Mouse (Mus musculus) lung, postnatal 0 days (tissue): Measurements from ENCODE around the gene Sh3rf1. TPM values are rescaled to one million over a fixed set of nuclear protein-coding genes. Genes with fewer than 3 reads are reported as not detected.
"Not testable (repeated sequence)": the region's sequence is repeated elsewhere in the genome, so short reads cannot be mapped to it uniquely, and the experiment has no call there.

ENCODE experiments used
- ATAC-seq: fragments of 200-750 bp; cut with Nextera tagmentation; 2 replicates; pipeline ENCODE4 v1.8.0; 2017; ENCODE audit warnings: moderate library complexity
- DNase-seq: peaks from one replicate; pipeline ENCODE4 v3.0.0-alpha.2; 2016; ENCODE audit warnings: low spot score
- H3K27ac ChIP-seq: fragments of 300-500 bp; sonication (generic); 2 replicates; pipeline ENCODE4 v1.5.1; 2014; ENCODE audit warnings: antibody characterized with exemption, mild to moderate bottlenecking, low read length, mixed read lengths
- H3K27me3 ChIP-seq: fragments of 300-500 bp; sonication (generic); replicated peaks from 2 replicates; pipeline ENCODE4 v1.6.1; 2014; ENCODE audit warnings: low read length, mixed read lengths; ENCODE audit not compliant: insufficient read depth
- H3K36me3 ChIP-seq: fragments of 300-500 bp; sonication (generic); 2 replicates; pipeline ENCODE4 v1.6.1; 2014; ENCODE audit warnings: low read length, mixed read lengths; ENCODE audit not compliant: insufficient read depth
- H3K4me1 ChIP-seq: fragments of 300-500 bp; sonication (generic); 2 replicates; pipeline ENCODE4 v1.6.1; 2014; ENCODE audit warnings: antibody characterized with exemption, low read depth, low read length, mixed read lengths; ENCODE audit not compliant: insufficient read depth
- H3K4me2 ChIP-seq: fragments of 300-500 bp; sonication (generic); replicated peaks from 2 replicates; pipeline ENCODE4 v1.6.1; 2014; ENCODE audit warnings: low read depth, mild to moderate bottlenecking, low read length, moderate library complexity, mixed read lengths
- H3K4me3 ChIP-seq: fragments of 300-500 bp; sonication (generic); 2 replicates; pipeline ENCODE4 v1.5.1; 2014; ENCODE audit warnings: low read depth, low read length
- H3K9ac ChIP-seq: fragments of 300-500 bp; sonication (generic); replicated peaks from 2 replicates; pipeline ENCODE4 v1.6.1; 2014; ENCODE audit warnings: low read depth, mild to moderate bottlenecking
- H3K9me3 ChIP-seq: fragments of 300-500 bp; sonication (generic); 2 replicates; pipeline ENCODE4 v1.6.1; 2016; ENCODE audit warnings: low read length, mixed read lengths
- CTCF ChIP-seq: IDR thresholded peaks from 2 replicates; pipeline ENCODE4 v1.5.1; 2016; ENCODE audit warnings: antibody characterized with exemption, mild to moderate bottlenecking
- EP300 ChIP-seq: IDR thresholded peaks from 2 replicates; pipeline ENCODE4 v1.6.1; 2016; ENCODE audit warnings: antibody characterized with exemption, mild to moderate bottlenecking, control low read depth
- WGBS: fragments of 180-500 bp; shearing (Covaris S2); extraction: QIAGEN DNeasy Blood & Tissue Kit; methylation state at CpG from one replicate; pipeline ENCODE4 v1.1.7; 2014; 5-methylcytosine and 5-hydroxymethylcytosine counted together
- polyA plus RNA-seq: library from polyadenylated mRNA; unstranded; fragments of >200 nt; fragmentation: Nextera tagmentation; extraction: Ambion mirVana; gene quantifications from 2 replicates; pipeline ENCODE4 v1.2.1, GENCODE M21; 2015

Gene Sh3rf1
- polyA plus RNA-seq, 1 experiment from 2014 or later, result 11.2 TPM

DNA sequence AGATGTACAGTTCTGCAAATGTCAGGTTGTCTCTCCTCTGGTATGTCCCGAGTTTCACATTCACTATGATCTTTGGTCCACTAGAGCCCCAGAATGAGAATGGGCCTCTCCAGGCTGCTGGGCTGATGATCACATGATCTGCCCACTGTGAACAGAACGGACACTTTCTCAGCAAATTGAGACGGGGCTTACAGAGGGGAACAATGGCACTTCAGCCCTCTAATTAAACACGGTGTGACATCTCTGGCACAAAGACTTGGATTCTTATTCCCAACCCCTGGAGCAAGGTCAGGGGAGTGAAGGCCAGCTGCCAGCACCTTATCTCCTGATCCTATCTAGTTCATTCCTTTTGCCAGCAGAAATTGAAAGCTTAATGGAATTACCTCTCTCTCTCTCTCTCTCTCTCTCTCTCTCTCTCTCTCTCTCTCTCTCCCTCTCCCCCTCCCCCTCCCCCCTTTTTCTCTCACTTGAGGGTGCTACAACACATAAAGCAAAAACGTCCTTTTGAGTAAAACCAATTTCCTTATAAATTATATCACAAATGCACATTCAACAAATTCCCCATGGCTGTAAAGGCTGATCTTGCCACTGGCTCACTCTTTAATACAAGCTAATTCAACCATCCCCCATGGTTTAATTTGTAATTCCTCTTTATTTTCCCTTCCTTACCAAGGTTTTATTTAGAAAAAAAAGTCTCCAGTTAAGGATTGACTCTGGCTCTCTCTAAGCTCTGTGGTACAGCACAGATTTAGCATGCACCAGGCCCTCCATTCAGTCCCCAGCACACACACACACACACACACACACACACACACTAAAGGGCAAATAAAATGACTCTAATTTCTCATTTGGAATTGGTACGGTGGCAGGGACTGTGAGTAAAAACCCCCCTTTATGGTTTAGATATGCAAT is 179.8 kb downstream of the Sh3rf1 start:
- Histone ChIP-seq H3K27ac (no peak overlapping the region), H3K4me3 (no peak overlapping the region), H3K9ac (no peak overlapping the region), H3K4me2 (no peak overlapping the region), H3K27me3 (no peaks in the 10 kb centered on the region), H3K4me1 (no peaks in the 10 kb centered on the region), H3K36me3 (no peaks in the 10 kb centered on the region), H3K9me3 (no peaks in the 10 kb centered on the region)
- WGBS, result 21% methylated on average over 6 of the region's 6 CpGs
- TF ChIP-seq EP300, result no peak
- no peak for TF ChIP-seq CTCF
- DNase-seq, result no peak
- ATAC-seq, result no peak

DNA sequence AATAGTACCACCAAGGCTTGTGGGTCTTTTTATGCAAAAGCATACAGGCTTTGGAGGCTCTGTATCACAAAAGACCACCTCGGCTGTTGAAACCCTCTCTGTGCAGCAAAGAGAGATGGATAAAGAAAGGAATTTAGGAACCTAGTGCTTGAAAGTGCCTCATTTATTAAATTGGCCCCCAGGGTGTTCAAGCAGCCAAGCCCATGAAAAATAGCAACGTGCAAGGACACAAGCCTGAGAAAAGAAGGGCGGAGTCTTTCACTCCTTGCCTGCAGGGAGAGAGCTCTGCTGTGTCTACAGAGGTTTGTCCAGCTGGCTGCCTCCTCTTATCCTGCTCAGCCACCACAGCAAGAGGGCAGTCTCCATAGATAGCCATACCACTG is 180.5 kb downstream of the Sh3rf1 start:
- no peak overlapping the region for H3K4me2 ChIP-seq
- DNase-seq (no peak), ATAC-seq (no peak)
- no peak overlapping the region for H3K9ac ChIP-seq
- H3K36me3 ChIP-seq, result no peaks in the 10 kb centered on the region
- H3K9me3 ChIP-seq, result no peaks in the 10 kb centered on the region
- H3K4me1 ChIP-seq, result no peaks in the 10 kb centered on the region
- TF ChIP-seq EP300, result no peak
- no peak for TF ChIP-seq CTCF
- WGBS, result 47% methylated on average over 3 of the region's 3 CpGs
- no peak overlapping the region for H3K4me3 ChIP-seq
- H3K27ac ChIP-seq, result no peak overlapping the region
- no peaks in the 10 kb centered on the region for H3K27me3 ChIP-seq

DNA sequence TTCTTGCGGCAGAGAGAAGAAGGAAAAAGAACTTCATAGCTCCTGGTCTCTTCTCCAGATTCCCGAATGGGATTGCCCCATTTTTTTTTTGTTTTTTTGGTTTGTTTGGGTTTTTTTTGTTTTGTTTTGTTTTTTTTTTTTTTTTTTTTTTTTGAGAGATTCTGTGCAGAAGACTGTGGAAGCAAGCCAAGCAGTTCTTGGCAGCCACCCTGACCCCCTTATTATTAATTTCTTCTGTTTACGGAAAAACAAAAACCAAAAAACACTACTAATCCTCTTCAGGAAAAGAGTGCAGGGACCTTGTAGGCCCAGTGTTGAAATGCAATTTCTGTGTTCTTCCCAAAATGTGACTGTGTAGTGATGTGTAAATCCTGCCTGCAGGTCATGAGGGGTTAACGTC is 185.4 kb downstream of the Sh3rf1 start:
- H3K4me1 ChIP-seq, result no peaks in the 10 kb centered on the region
- 62% methylated on average over 4 of the region's 4 CpGs for WGBS
- H3K27ac ChIP-seq, result no peak overlapping the region
- no peak overlapping the region for H3K4me3 ChIP-seq
- no peak for TF ChIP-seq EP300
- TF ChIP-seq CTCF, result no peak
- no peak overlapping the region for H3K4me2 ChIP-seq
- no peaks in the 10 kb centered on the region for H3K36me3 ChIP-seq
- H3K27me3 ChIP-seq, result no peaks in the 10 kb centered on the region
- no peaks in the 10 kb centered on the region for H3K9me3 ChIP-seq
- DNase-seq (peak; percentile 49), ATAC-seq (peak; percentile 41; the same call in 1 of the 2 replicates)
- no peak overlapping the region for H3K9ac ChIP-seq

DNA sequence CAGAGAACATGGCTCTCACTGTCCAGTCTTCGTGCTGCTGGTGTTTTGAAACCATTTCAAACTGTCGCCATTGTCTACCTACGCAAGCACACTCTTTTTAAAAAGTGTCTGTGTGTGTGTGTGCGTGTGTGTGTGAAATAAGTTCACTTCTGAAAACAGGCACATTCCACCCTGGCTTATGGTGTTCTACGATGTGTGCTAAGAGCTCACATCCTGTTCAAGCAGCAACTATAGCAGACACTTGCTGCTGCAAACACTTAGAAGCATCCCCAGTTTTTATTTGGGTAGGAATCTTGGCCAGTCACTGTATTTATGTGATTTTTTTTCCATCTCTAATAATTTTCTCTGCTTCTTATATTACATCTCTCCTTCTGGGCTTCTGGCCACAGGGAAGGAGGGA is 186.0 kb downstream of the Sh3rf1 start:
- H3K4me2 ChIP-seq, H3K9me3 ChIP-seq, H3K27me3 ChIP-seq, H3K9ac ChIP-seq, H3K36me3 ChIP-seq, H3K4me3 ChIP-seq, H3K27ac ChIP-seq, H3K4me1 ChIP-seq: not testable (repeated sequence)
- 64% methylated on average over 5 of the region's 5 CpGs for whole genome bisulfite sequencing
- DNase-seq (peak; percentile 40), ATAC-seq (peak; percentile 57; the same call in 1 of the 2 replicates)

DNA sequence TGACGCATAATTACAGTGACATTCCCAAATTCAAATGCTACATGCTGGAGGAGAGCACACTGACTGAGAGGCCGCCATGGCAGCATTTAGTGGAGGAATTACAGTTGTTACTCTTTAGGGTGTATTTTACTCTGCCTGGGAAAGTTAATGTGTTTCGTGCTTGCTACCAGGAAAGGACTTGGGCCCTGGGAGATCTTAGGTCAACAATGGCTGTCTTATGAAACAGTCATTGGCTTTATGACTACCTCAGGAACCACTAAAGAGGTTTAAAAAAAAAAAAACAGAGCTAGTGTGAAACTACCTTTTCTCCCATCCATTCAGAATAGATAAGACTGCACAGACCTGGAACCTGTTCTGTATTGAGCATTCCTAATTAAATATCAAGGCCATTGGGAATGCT is 195.8 kb downstream of the Sh3rf1 start:
- Histone ChIP-seq H3K4me2 (no peak overlapping the region), H3K27me3 (no peaks in the 10 kb centered on the region), H3K4me3 (no peak overlapping the region), H3K36me3 (no peaks in the 10 kb centered on the region), H3K9me3 (no peaks in the 10 kb centered on the region), H3K9ac (no peak overlapping the region), H3K27ac (no peak overlapping the region), H3K4me1 (no peaks in the 10 kb centered on the region)
- WGBS, result 82% methylated on average over 3 of the region's 3 CpGs
- TF ChIP-seq CTCF (no peak), EP300 (no peak)
- DNase-seq, result peak; percentile 38
- ATAC-seq, result no peak

DNA sequence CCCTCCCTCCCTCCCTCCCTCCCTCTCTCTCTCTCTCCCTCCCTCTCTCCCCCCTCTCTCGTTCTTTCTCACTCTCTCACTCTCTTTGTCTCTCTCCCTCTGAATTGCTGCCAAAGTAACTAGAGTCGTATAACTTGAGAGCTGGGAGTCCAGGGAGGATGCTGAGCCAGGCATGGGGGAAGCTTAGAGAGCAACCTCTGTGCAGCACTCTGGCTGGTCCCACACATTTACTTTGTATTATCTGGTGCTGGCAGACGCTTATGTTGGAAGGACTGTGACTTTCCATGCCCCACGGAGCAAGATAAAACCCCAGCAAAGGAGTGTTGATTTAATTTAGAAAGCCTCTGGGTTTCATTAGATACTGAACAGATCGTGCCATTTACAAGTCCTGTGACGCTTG is 196.5 kb downstream of the Sh3rf1 start:
- H3K27ac ChIP-seq, result no peak overlapping the region
- ATAC-seq (no peak), DNase-seq (no peak)
- H3K4me2 ChIP-seq, result no peak overlapping the region
- TF ChIP-seq EP300, result no peak
- TF ChIP-seq CTCF, result no peak
- 28% methylated on average over 6 of the region's 6 CpGs for WGBS
- H3K4me1 ChIP-seq, result no peaks in the 10 kb centered on the region
- H3K36me3 ChIP-seq, result no peaks in the 10 kb centered on the region
- H3K27me3 ChIP-seq, result no peaks in the 10 kb centered on the region
- no peak overlapping the region for H3K9ac ChIP-seq
- no peak overlapping the region for H3K4me3 ChIP-seq
- no peaks in the 10 kb centered on the region for H3K9me3 ChIP-seq
